Comparison of ENCODE assay signal across 15 mouse cellular contexts in genomic region chr15:85889235-85889634, GRCm38 (mm10).
"Had no signal": no experiment of that assay in that cellular context is flagged by ENCODE, and none has a peak within 500 bp of the region (broad histone marks: within the 10 kb centered on the region; RNA-seq: fewer than 3 reads in every experiment).

No protein-coding gene starts in this region.

- H3K9me3 ChIP-seq: neural tube, embryonic 13.5 days; neural tube, embryonic 15.5 days; stomach, embryonic 15.5 days had no signal

- H3K4me2 ChIP-seq: neural tube, embryonic 13.5 days; neural tube, embryonic 15.5 days; stomach, embryonic 15.5 days had no signal

- H3K27me3 ChIP-seq: neural tube, embryonic 13.5 days; neural tube, embryonic 15.5 days; stomach, embryonic 15.5 days had no signal

- DNase-seq: retina, postnatal 1 day; right cerebral cortex, adult 18-20 months; right cerebral cortex, postnatal 14 days; right cerebral cortex, postnatal 25 days; right cerebral cortex, postnatal 4 days; spleen, adult 18-20 months; thymus, adult 18-20 months; thymus, adult 2 months; thymus, postnatal 14 days; thymus, postnatal 25 days; thymus, postnatal 4 days had no signal

- H3K4me3 ChIP-seq: neural tube, embryonic 13.5 days; neural tube, embryonic 15.5 days; stomach, embryonic 15.5 days had no signal

- H3K4me1 ChIP-seq: stomach, embryonic 15.5 days had no signal

- H3K27ac ChIP-seq: neural tube, embryonic 13.5 days; neural tube, embryonic 15.5 days; stomach, embryonic 15.5 days; stomach, postnatal 0 days had no signal

- H3K9ac ChIP-seq: neural tube, embryonic 13.5 days; neural tube, embryonic 15.5 days; stomach, embryonic 15.5 days had no signal
